Mouse (Mus musculus): ENCODE measurements around the gene Gng7.

DNA sequence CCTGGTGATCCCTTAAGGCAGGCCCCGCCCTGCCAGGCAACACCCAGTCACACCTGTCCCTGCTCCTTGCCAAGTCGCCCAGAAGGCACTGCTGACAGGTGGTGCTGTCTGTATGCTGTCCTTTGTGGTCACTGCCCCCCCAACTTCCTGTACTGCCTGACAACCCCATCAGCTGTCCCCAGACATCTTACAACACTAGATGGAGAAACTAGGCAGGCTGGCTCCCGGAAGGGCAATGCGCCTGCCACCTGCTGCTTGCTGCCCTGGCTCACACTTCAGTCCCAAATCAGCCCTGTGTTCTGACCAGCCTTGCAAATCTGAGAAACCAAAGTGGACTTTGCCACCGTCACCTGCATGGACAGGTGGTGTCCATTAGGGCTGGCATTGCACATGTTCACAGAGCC is 100.5 kb downstream of the Gng7 start:
- TF ChIP-seq CTCF (conservative IDR thresholded peaks at IDR 0.05; ENCODE audit: insufficient read depth, insufficient read length, low read depth, low read length) (no peak), POLR2A (IDR thresholded peaks at IDR 0.05; ENCODE audit: low read depth, low read length) (no peak)

Data from kidney, adult 2 months (tissue).